Mouse (Mus musculus) bone marrow macrophage, adult 2 months (primary cell): ENCODE results near the gene Ptcra.

Experiments used
- CTCF ChIP-seq: IDR thresholded peaks from 2 replicates; pipeline ENCODE4 v1.5.1; 2012; ENCODE audit warnings: low read depth, mild to moderate bottlenecking, low read length, moderate library complexity
- POLR2A ChIP-seq: IDR thresholded peaks from 2 replicates; pipeline ENCODE4 v1.6.1; 2012; ENCODE audit warnings: mild to moderate bottlenecking, low read depth, low read length, borderline replicate concordance

- TF ChIP-seq CTCF: no peak
- TF ChIP-seq POLR2A: no peak
Observed at GRCm38 (mm10) chr17:46808376-46808775, 44.9 kb upstream of the Ptcra start.
